Mouse (Mus musculus) ES-Bruce4 (cell line): ENCODE measurements around the gene Taf5l. TPM values are rescaled to one million over a fixed set of nuclear protein-coding genes. Genes with fewer than 3 reads are reported as not detected.

ENCODE experiments used
- H3K27ac ChIP-seq: 2 replicates; pipeline ENCODE4 v1.5.1; 2012; ENCODE audit warnings: low read length, inconsistent platforms; ENCODE audit not compliant: insufficient read depth
- H3K27me3 ChIP-seq: 2 replicates; pipeline ENCODE4 v1.6.1; 2012; ENCODE audit warnings: mild to moderate bottlenecking, low read length, inconsistent platforms; ENCODE audit not compliant: control insufficient read depth, poor library complexity, insufficient read depth, severe bottlenecking
- H3K36me3 ChIP-seq: 2 replicates; pipeline ENCODE4 v1.6.1; 2012; ENCODE audit warnings: inconsistent platforms, mild to moderate bottlenecking, low read length, moderate library complexity; ENCODE audit not compliant: control insufficient read depth, poor library complexity, insufficient read depth, severe bottlenecking
- H3K4me1 ChIP-seq: one replicate; pipeline ENCODE4 v1.8.1; 2011; ENCODE audit warnings: low read length; ENCODE audit not compliant: control insufficient read depth, insufficient read depth
- H3K4me3 ChIP-seq: 2 replicates; pipeline ENCODE4 v1.5.1; 2011; ENCODE audit warnings: low read depth, mild to moderate bottlenecking, low read length
- H3K9ac ChIP-seq: 2 replicates; pipeline ENCODE4 v1.6.1; 2012; ENCODE audit warnings: low read depth, mild to moderate bottlenecking, inconsistent platforms; ENCODE audit not compliant: poor library complexity, severe bottlenecking
- H3K9me3 ChIP-seq: replicated peaks from 2 replicates; pipeline ENCODE4 v1.6.1; 2012; ENCODE audit warnings: mild to moderate bottlenecking, low read length, inconsistent platforms; ENCODE audit not compliant: control insufficient read depth, poor library complexity, insufficient read depth, severe bottlenecking
- CTCF ChIP-seq: IDR thresholded peaks from one replicate; pipeline ENCODE4 v1.8.1; 2011; ENCODE audit warnings: low read depth, low read length
- EP300 ChIP-seq: IDR thresholded peaks from 2 replicates; pipeline ENCODE4 v1.6.1; 2011; ENCODE audit warnings: low read depth, low read length; ENCODE audit not compliant: insufficient read depth
- POLR2A ChIP-seq: IDR thresholded peaks from one replicate; pipeline ENCODE4 v1.8.1; 2011; ENCODE audit warnings: low read length; ENCODE audit not compliant: insufficient read depth
- polyA plus RNA-seq: library from polyadenylated mRNA; stranded (reverse); fragments of >200 nt; gene quantifications from 2 replicates; pipeline ENCODE4 v1.2.4, GENCODE M21; 2011; ENCODE audit warnings: low read depth; ENCODE audit not compliant: missing spikeins, insufficient read depth, insufficient read length

The Taf5l gene
- polyA plus RNA-seq, 1 experiment, result 62.3 TPM

- Histone ChIP-seq H3K27ac (no peak overlapping the region), H3K9me3 (no peaks in the 10 kb centered on the region), H3K27me3 (no peaks in the 10 kb centered on the region), H3K9ac (no peak overlapping the region), H3K36me3 (peaks cover 79% of the 10 kb centered on the region), H3K4me1 (peaks cover 6% of the 10 kb centered on the region), H3K4me3 (no peak overlapping the region)
- TF ChIP-seq POLR2A, result no peak
- TF ChIP-seq CTCF, result no peak
- no peak for TF ChIP-seq EP300
Measured at GRCm38 (mm10) chr8:124007829-124008228, 13.4 kb downstream of the Taf5l start.

- no peak overlapping the region for H3K4me3 ChIP-seq
- H3K9me3 ChIP-seq, result no peaks in the 10 kb centered on the region
- H3K4me1 ChIP-seq, result peaks cover 2% of the 10 kb centered on the region
- H3K27ac ChIP-seq, result peak overlapping the region; percentile 24
- no peak overlapping the region for H3K9ac ChIP-seq
- TF ChIP-seq CTCF, result no peak
- no peak for TF ChIP-seq EP300
- no peak for TF ChIP-seq POLR2A
- peaks cover 96% of the 10 kb centered on the region for H3K36me3 ChIP-seq
- H3K27me3 ChIP-seq, result no peaks in the 10 kb centered on the region
Measured at GRCm38 (mm10) chr8:124002546-124003108, 18.6 kb downstream of the Taf5l start.

- Histone ChIP-seq H3K27ac (no peak overlapping the region), H3K9ac (no peak overlapping the region), H3K36me3 (peaks cover 88% of the 10 kb centered on the region), H3K9me3 (no peaks in the 10 kb centered on the region), H3K4me1 (peaks cover 2% of the 10 kb centered on the region), H3K27me3 (no peaks in the 10 kb centered on the region), H3K4me3 (no peak overlapping the region)
- TF ChIP-seq POLR2A (no peak), EP300 (no peak), CTCF (no peak)
Measured at GRCm38 (mm10) chr8:123999568-123999967, 21.6 kb downstream of the Taf5l start.

- H3K4me1 ChIP-seq, result peaks cover 2% of the 10 kb centered on the region
- H3K27me3 ChIP-seq, result no peaks in the 10 kb centered on the region
- H3K9ac ChIP-seq, result 0 out of 2 replicates have a peak overlapping the region, but pooled peaks have one; percentile 8
- H3K4me3 ChIP-seq, result no peak overlapping the region; the same call in 1 of the 2 replicates
- peaks cover 37% of the 10 kb centered on the region for H3K36me3 ChIP-seq
- TF ChIP-seq CTCF, result no peak
- peak; percentile 89 for TF ChIP-seq EP300
- peak overlapping the region; percentile 94 for H3K27ac ChIP-seq
- H3K9me3 ChIP-seq, result no peaks in the 10 kb centered on the region
Measured at GRCm38 (mm10) chr8:123993997-123994396, 27.2 kb downstream of the Taf5l start.

GRCm38 (mm10) chr8:123993597-123993996 lies 27.6 kb downstream of the Taf5l start:
- peaks cover 34% of the 10 kb centered on the region for H3K36me3 ChIP-seq
- H3K9me3 ChIP-seq, result no peaks in the 10 kb centered on the region
- H3K4me3 ChIP-seq, result no peak overlapping the region
- peaks cover 2% of the 10 kb centered on the region for H3K4me1 ChIP-seq
- peak overlapping the region; percentile 94 for H3K27ac ChIP-seq
- H3K27me3 ChIP-seq, result no peaks in the 10 kb centered on the region
- TF ChIP-seq CTCF, result no peak
- 0 out of 2 replicates have a peak, but pooled peaks have one; percentile 27 for TF ChIP-seq EP300
- TF ChIP-seq POLR2A, result no peak
- H3K9ac ChIP-seq, result peak overlapping the region; percentile 8; the same call in 1 of the 2 replicates

- Histone ChIP-seq H3K9me3 (no peaks in the 10 kb centered on the region), H3K4me1 (peaks cover 2% of the 10 kb centered on the region), H3K27ac (peak overlapping the region; percentile 94), H3K36me3 (peaks cover 25% of the 10 kb centered on the region), H3K27me3 (no peaks in the 10 kb centered on the region), H3K4me3 (no peak overlapping the region), H3K9ac (peak overlapping the region; percentile 8)
- TF ChIP-seq CTCF, result peak; percentile 53
- TF ChIP-seq EP300, result no peak
Measured at GRCm38 (mm10) chr8:123992587-123992986, 28.6 kb downstream of the Taf5l start.
